Mouse (Mus musculus): ENCODE data around the gene Nrm.

Nrm gene

DNA sequence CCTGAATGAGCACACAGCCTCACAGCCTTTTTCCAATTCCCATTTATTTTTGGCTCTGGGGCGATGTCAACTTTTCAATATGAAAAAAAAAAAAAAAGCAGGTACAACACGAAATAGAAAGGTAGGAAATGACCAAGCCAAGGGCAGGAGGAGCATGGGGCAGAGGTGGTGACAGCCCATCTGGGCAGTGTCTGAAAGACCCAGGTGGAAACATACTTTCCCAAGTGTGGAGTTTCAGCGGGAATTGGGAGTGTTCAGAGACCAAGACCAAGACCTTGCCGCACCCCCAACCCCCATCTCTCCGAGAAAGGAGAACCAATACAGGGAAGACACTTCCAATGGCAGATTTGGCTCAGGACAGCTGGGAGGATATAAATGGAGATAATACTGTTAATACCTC lies 27.2 kb upstream of the Nrm start:
- intact Hi-C loops (cut with DNase I): loop anchor here (5.0 to 10.0 kb wide), 2 partner anchors 78 to 141 kb away; partner anchors contain the start of genes Atat1 and Gnl1

DNA sequence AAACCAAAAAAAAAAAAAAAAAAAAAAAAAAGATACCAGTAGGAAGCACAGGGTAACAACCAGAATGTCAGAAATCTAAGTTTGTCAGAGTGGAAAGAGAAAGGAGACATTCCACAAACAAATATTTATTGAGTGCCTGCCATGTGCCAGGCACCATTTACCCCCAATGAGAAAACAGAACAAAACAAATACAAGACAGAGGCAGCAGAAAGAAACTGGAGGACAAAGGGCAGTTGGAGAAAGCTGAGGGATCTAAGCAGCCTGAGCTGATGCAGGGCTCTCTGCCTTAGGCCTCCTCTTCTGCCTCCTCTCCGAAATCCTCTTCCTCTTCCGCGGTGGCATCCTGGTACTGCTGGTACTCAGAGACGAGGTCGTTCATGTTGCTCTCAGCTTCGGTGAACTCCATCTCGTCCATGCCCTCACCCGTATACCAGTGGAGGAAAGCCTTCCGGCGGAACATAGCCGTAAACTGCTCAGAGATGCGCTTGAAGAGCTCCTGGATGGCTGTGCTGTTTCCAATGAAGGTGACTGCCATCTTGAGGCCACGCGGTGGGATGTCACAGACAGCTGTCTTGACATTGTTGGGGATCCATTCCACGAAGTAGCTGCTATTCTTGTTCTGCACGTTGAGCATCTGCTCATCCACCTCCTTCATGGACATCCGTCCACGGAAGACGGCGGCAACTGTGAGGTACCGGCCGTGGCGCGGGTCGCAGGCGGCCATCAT lies 26.3 kb upstream of the Nrm start:
- intact Hi-C loops (cut with DNase I): loop anchor here (5.0 to 10.0 kb wide), 2 partner anchors 77 to 140 kb away; partner anchors contain the start of genes Atat1 and Gnl1

DNA sequence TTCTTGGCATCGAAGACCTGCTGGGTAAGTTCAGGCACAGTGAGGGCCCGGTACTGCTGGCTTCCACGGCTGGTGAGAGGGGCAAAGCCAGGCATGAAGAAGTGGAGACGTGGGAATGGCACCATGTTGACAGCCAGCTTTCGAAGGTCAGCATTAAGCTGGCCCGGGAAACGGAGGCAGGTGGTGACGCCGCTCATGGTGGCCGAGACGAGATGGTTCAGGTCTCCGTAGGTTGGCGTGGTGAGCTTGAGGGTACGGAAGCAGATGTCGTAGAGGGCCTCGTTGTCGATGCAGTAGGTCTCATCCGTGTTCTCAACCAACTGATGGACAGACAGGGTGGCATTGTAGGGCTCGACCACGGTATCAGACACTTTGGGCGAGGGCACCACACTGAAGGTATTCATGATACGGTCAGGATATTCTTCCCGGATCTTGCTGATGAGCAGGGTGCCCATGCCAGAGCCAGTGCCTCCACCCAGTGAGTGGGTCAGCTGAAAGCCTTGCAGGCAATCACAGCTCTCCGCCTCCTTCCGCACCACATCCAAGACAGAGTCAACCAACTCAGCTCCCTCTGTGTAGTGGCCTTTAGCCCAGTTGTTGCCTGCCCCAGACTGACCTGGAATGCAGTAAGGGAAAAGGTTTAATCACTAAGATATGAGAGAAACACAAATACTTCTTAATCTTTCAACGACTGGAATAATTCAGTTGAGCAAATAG lies 25.5 kb upstream of the Nrm start:
- intact Hi-C loops (cut with DNase I): loop anchor here (2.0 to 10.0 kb wide), 2 partner anchors 39 to 139 kb away; partner anchors contain the start of gene Gnl1

DNA sequence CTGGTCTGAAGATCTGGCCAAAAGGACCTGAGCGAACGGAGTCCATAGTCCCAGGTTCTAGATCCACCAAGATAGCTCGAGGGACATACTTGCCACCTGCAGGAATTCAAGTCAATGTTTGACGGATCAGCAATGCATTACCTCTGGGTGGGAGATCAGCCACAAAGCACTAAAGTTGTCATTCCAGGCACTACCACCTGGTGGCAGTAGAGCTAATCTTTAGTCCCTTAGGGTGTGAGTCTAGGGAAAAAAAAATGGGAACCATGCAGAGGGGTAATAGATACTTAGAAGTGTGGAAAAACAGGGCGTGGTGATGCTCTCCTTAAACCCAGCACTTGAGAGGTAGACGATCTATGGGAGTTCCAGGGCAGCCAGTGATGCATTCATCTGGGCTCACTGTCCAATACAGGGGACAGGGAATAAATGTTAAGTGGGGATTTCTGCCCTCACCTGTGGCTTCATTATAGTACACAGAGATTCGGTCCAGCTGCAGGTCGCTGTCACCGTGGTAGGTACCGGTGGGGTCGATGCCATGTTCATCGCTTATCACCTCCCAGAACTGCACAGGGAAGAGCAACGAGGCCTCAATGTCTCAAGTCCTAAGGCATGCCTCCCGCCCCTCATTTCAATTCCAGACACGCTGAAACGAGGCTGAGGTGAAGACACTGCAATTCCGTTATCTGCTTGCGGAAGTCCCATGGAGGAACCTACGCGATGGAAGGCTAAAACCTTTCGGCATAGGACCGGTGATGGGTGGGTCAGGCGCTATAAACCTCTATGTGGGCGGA lies 24.7 kb upstream of the Nrm start:
- intact Hi-C loops (cut with DNase I): loop anchor here (2.0 to 10.0 kb wide), 2 partner anchors 38 to 138 kb away; partner anchors contain the start of gene Gnl1

DNA sequence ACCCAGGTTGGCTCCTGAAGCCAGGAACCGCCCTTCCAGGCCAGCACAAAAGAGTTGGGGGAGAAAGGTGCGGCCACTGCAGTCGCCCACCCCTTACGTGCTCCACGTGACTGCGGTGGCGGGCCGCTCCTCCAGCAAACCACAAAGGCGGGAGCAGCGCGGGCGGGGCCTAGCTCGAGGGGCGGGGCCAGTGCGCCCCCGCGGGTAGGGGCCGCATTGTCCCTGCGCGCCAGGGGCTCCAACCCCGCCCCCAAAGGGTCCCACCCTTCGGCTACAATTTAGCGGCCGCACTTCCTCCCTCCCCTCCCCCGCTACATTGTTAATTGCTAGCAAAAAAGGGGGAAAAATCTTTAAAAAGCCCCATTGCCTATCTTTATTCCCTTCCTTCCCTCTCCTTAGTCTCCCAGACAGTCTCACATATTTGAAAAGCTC lies 24.1 kb upstream of the Nrm start:
- intact Hi-C loops (cut with DNase I): loop anchor here (2.0 to 10.0 kb wide), 2 partner anchors 38 to 138 kb away; partner anchors contain the start of gene Gnl1

DNA sequence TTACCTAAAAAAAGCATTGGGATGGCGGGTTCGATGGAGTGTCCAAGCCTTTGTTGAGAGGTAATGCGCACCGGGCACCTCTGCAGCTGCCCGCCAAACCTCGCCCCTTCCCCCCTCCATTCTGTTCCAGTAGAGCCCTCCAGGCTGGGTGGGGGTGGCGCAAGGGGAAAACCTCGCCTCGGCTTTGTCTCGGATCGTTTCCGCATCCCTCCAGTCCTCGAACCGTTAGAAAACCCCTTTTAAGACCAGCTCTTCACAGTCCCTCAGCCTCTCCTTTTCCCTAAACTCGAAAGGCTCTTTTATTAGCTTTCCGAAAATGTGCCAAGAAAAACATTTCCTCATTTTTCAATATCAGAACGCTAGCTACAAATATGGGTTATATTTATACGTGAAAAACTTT lies 23.6 kb upstream of the Nrm start:
- intact Hi-C loops (cut with DNase I): loop anchor here (2.0 to 10.0 kb wide), 2 partner anchors 37 to 137 kb away; partner anchors contain the start of gene Gnl1

DNA sequence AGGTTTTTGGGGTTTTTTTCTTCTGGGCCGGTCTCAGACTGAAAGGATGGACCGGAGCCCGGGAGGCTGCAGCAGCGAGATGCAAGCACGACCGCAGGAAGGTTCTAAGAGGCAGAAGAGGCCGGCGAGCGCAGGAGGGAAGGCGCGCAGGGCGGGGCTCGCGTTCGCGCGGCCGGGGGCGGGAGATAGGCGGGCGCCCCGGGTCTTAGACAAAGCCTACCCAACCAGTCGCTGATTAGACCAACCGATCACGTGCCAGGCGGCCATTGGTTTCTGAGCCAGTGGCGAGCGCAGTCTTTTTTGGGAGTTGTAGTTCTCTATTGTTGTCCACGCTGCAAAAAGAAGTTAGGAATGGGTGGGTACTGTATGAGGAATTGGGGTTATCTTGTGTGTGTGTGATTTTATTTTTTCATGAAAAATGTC lies 23.0 kb upstream of the Nrm start, which contains the start of gene Tubb5:
Gene Tubb5, minus strand, starts transcription at position 185 of the 423 bp plus-strand sequence.
- intact Hi-C loops (cut with DNase I): loop anchor here (10.0 kb wide), 1 partner anchor 137 kb away; the partner anchor contains the start of gene Gnl1

DNA sequence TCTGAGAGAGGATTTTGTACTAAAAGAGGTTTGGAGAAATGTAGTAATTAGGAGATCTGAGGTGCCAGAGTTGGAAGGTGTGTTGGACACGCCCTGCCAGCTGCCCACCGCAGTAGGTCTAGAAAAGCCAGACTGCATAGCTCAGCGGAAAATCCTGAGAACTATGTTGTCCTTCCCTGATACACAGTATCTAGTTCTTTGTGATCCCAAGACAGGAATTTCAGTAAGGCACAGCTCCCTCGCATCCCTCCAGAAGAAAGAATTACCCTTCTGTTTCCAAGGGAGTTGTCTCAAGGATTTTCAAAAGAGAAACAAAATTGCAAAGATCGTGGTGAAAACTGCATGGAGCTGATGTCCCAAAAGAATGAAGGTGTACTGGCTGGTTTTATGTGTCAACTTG lies 22.5 kb upstream of the Nrm start:
- intact Hi-C loops (cut with DNase I): loop anchor here (10.0 kb wide), 1 partner anchor 136 kb away; the partner anchor contains the start of gene Gnl1

DNA sequence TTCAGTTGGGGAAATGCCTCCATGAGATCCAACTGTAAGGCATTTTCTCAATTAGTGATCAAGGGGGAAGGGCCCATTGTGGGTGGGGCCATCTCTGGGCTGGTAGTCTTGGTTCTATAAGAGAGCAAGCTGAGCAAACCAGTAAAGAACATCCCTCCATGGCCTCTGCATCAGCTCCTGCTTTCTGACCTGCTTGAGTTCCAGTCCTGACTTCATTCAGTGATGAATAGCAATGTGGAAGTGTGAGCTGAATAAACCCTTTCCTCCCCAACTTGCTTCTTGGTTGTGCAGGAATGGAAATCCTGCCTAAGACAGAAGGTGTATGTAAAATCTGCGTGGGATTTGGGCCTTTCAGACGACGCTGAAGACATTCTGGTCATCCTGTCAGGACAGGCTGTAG lies 22.1 kb upstream of the Nrm start:
- intact Hi-C loops (cut with DNase I): loop anchor here (10.0 kb wide), 1 partner anchor 136 kb away; the partner anchor contains the start of gene Gnl1

DNA sequence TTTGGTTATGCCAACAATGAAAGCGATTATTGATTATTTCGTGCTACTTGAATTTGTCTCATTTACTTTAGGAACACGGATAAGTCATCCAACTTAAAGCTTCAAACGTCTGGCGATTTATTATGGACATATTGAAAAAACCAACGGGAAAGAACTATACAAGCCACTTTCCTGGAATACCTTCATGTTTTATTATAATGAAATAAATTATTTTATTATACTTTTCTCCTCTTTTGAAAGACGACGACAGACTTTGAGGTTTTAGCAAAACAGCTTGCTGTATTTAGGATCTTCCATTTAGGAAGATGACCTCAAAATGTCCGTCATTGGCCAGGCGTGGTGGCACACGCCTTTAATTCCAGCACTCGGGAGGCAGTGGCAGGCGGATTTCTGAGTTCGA lies 20.6 kb upstream of the Nrm start:
- intact Hi-C loops (cut with DNase I): no loop called here

DNA sequence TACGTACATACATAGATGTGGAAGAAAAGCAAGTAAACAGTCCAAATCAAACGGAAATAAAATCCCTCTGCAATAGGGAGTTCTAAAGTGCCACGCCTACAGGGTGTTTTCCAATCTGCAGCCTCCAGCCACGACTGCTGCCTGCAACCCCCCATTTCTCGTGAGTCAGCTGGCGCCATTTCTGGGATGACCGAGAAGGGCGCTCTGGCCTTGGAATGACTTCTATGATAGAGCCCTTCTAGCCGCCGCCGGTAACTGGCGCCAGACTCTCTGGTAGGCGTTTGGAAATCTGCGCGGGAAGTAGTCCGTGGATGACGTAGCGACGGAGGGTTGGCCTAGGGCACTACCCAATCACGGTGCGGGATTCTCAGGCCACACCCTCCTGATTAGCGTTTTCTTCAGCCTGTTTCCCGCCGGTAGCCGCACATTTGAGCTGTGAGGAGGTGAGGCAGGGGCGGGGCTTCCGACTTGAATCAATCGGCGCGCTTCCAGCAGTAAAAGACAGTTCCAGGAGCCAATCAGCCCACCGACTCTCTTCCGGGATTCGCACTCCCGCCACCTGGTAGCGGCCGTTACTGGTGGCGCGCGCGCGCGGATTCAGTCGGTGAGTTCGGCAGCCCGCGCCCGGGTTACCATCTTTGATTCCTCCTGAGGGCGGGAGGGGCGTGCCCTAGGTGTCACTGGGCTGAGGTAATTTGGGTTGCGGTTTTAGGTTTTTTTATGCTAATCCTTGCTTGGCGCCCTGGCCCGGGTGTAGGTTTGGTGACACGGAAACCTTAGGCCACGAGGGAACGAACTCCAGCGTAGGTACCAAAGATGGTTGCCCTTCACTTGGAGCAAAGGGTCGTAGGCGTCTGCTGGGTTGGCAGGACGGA lies 19.8 kb upstream of the Nrm start, which contains the start of gene Mdc1:
Gene Mdc1, plus strand, starts transcription at position 440 of the 875 bp plus-strand sequence.
- intact Hi-C loops (cut with DNase I): no loop called here

DNA sequence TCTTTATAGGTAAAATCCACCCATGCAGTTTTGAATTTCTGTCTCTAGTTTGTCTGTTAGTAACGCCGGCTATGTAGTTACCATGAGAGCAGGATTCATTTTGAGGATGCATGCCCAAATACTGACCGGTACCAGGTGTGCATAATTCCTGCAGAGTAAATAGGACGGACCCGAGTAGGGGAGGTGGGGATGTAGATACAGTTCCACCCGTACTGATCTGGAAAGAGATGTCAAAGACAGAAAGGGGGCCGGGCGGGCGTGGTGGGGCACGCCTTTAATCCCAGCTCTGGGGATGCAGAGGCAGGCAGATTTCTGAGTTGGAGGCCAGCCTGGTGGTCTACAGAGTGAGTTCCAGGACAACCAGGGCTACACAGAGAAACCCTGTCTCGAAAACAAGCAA lies 19.1 kb upstream of the Nrm start:
- intact Hi-C loops (cut with DNase I): no loop called here

DNA sequence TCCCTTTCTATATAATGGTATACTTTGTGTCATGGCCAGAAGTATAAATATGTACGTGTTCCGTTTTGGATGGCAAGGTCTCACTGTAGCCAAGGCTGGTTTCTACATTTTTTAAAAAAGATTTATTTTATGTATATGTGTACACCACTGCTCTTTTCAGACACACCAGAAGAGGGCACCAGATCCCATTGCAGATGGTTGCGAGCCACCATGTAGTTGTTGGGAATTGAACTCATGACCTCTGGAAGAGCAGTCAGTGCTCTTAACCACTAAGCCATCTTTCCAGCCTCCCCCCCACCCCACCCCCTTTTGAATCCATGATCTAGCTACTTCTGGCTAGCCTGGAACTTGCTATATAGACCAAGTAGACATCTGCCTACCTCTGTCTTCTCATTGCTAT lies 17.6 kb upstream of the Nrm start:
- intact Hi-C loops (cut with DNase I): no loop called here

DNA sequence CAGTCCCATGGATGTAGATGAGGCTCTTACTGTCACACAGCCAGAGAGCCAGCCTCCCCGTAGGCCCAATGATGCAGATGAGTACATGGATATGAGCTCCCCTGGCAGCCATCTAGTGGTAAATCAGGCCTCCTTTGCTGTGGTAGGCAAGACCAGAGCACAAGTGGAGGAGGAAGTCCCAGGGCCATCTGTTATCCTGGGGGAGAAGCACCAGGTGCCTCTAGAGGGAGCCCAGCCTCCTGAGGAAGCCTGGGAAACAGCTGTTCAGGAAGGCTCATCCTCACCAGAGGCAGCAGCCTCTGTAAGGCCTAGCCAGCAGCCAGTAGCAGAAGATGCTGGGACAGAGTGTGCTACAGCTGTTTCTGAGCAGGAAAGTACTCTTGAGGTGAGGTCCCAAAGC lies 13.0 kb upstream of the Nrm start:
- intact Hi-C loops (cut with DNase I): no loop called here

DNA sequence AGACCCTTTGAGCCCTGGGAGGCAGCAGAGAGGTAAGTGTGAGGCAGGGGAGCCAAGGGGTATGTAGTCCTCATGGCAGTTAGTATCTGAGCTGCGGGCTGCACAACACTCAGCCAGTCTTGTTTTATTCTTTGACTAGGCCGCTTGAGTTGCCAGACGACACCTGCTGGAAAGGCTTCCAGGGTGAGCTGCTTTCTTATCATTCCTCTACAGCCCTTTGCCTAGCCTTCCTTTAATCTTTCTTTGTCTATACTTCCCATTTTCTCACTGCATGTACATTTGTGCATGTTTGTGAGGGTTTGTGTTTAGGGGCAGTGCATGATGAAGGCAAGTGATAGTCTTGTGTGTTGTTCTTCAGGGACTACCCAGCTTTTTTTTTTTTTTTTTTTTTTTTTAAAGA lies 10.1 kb upstream of the Nrm start:
- intact Hi-C loops (cut with DNase I): no loop called here

DNA sequence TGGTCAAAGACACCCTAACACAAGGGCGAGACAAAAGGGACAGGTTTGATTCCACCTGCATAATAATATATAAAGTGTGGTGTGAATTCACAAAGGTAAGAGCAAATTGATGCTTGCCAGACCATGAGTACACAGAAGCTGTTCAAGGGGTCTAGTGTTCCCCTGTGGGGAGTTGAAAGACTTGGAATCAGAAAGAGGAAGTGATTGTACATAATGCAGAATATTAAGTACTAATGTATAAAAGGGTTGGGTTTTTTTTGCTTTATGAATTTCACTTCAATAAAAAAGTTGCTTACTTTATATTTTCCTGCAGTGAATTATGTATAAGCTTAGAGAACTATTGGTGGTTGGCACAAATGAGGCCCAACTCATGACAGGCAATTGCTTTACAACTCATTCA lies 1.7 kb upstream of the Nrm start:
- intact Hi-C loops (cut with DNase I): no loop called here

DNA sequence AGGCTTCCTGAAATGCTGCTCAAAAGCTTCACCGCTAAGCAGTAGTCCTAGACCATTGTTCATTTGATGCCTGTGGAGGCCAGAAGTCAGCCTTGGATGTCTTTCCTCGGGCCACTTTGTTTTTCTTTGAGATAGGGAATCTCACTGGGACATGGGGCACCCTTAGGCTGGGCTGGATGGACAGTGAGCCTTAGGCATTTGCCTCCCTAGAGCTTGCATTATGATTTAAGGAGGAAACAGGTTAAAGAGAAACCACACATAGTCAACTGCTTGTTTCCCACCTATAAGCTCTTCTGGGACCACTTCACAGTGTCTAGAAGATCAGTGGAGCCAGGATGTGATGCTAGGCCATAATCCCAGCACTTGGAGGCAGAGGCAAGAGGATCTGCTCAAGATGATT lies 1.3 kb upstream of the Nrm start:
- intact Hi-C loops (cut with DNase I): no loop called here

DNA sequence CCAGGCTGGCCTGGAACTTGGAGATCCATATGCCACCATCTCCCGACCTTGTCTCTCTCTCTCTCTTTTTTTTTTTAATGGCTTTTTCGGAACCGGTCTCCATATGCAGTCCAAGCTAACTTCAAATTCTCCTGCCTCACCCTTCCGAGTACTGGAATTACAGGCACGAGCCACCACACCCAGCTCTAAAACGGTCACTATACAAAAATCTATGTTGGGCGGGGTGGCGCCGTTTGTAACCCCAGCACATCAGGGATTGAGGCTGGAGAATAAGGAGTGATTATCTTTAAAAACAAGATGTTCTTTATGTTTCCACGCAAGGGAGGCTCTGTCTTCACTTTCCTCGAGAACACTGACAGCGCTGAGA lies 304 bp upstream of the Nrm start:
- intact Hi-C loops (cut with DNase I): no loop called here

DNA sequence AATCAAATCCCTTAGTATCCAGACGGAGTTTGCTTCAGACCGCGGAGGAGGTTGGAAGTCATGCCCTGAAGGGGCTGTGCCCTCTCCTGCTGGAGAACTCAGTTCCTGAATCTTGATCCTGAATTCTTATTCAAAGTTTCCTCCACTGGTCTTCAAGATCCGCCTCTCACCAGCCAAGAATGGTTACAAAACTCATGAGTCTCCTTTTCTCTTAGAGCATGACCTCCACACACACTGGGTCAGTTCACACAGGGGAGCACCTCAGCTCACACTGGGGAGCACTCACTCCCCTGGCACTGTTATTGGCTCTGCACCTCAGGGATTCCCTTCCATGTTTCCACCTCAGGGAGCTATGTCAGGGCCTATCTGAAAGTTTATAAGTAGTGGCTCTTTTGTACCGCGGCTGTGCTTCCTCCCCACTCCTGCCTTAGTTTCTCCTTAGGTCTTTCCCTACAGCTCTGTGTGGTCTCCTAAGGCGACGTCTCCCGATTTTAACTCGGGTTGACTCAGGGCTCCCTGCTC lies 3.8 kb downstream of the Nrm start:
- intact Hi-C loops (cut with DNase I): no loop called here

Data from adrenal gland (tissue).